Mouse (Mus musculus) ES-E14 (cell line): ENCODE data around the gene Smarca4.
A peak's percentile ranks its signal among the peaks of the same experiment; 100 is the strongest.

ENCODE experiments used
- CHD2 ChIP-seq: IDR thresholded peaks from 2 replicates; pipeline ENCODE4 v1.6.1; 2014; ENCODE audit warnings: mild to moderate bottlenecking, low read depth, low read length, inconsistent platforms
- HCFC1 ChIP-seq: IDR thresholded peaks from 2 replicates; pipeline ENCODE4 v1.6.1; 2012; ENCODE audit warnings: low read length, inconsistent platforms, borderline replicate concordance; ENCODE audit not compliant: insufficient read depth
- MAFK ChIP-seq: IDR thresholded peaks from 2 replicates; pipeline ENCODE4 v1.6.1; 2014; ENCODE audit warnings: mild to moderate bottlenecking, low read depth, low read length, inconsistent platforms; ENCODE audit not compliant: insufficient read depth
- ZC3H11A ChIP-seq: IDR thresholded peaks from 2 replicates; pipeline ENCODE4 v1.6.1; 2012; ENCODE audit warnings: low read depth, mild to moderate bottlenecking, inconsistent platforms, low read length, borderline replicate concordance
- ZNF384 ChIP-seq: IDR thresholded peaks from 2 replicates; pipeline ENCODE4 v1.6.1; 2012; ENCODE audit warnings: low read depth, low read length, inconsistent platforms

DNA sequence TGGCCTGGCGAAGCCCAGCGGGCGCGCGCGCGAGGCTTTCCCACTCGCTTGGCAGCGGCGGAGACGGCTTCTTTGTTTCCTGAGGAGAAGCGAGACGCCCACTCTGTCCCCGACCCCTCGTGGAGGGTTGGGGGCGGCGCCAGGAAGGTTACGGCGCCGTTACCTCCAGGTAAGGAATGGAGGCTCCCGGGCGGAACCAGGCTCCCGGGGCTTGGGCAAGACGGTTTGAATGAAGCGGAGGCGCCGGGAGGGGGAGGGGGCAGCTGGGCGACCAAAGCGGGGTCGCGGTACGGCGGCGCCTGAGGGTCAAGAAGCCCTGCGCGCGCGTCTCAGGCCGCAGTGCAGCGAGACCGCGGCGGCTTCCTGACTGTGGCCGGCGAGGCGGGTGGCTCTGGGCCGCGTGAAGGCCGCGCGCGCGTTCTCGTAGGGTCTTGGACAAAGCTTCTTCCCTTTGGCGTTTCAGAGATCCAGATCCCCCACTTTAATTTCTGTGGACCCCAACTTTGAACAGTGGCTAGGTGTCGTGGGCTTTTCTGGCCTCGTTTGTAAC is 338 bp downstream of the Smarca4 start:
- TF ChIP-seq ZC3H11A (no peak), MAFK (no peak), CHD2 (no peak), HCFC1 (peak; percentile 62; the same call in 1 of the 2 replicates), ZNF384 (no peak)
